Mouse (Mus musculus) cortical plate, adult 2 months (tissue): ENCODE measurements around the gene Atxn7l3.

Experiments used
- CTCF ChIP-seq: fragments of 200-500 bp; IDR thresholded peaks from 2 replicates; pipeline ENCODE4 v1.5.1; 2011; ENCODE audit warnings: mild to moderate bottlenecking, control low read depth, low read length; ENCODE audit not compliant: insufficient read depth; ENCODE audit errors: extremely low read depth
- POLR2A ChIP-seq: fragments of 200-500 bp; IDR thresholded peaks from 2 replicates; pipeline ENCODE4 v1.6.1; 2011; ENCODE audit warnings: mild to moderate bottlenecking, low read length, control low read depth; ENCODE audit not compliant: insufficient read depth; ENCODE audit errors: extremely low read depth

- TF ChIP-seq POLR2A, result no peak
- no peak for TF ChIP-seq CTCF
Observed at GRCm38 (mm10) chr11:102304141-102304540, 7.7 kb upstream of the Atxn7l3 start.
